Mouse (Mus musculus): Measurements from ENCODE around the gene Kdm5b. TPM values are rescaled to one million over a fixed set of nuclear protein-coding genes. Genes with fewer than 3 reads are reported as not detected.
"Not testable (repeated sequence)": the region's sequence is repeated elsewhere in the genome, so short reads cannot be mapped to it uniquely, and the experiment has no call there.

The Kdm5b gene
- 42.3 and 75.9 TPM in 2 replicates for polyA plus RNA-seq (2014; fragmentation: Nextera tagmentation; extraction: Ambion mirVana)

- H3K9ac ChIP-seq (ENCODE audit: low read depth, low read length) = peak within 1 kb of the TSS; percentile 99
- H3K27me3 ChIP-seq (ENCODE audit: control insufficient read depth, insufficient read depth, low read length) = no peaks in the 10 kb centered on the region
- peaks cover 10% of the 10 kb centered on the region for H3K4me1 ChIP-seq (ENCODE audit: control insufficient read depth, insufficient read depth, low read length)
- WGBS = 1% methylated on average over 29 of the region's 34 CpGs
- no peaks in the 10 kb centered on the region for H3K36me3 ChIP-seq (ENCODE audit: control insufficient read depth, insufficient read depth, low read length)
- H3K27ac ChIP-seq (ENCODE audit: low read depth, low read length) = peak within 1 kb of the TSS; percentile 93
- peak; percentile 37 for ATAC-seq (ENCODE audit: low FRiP score, low TSS enrichment)
- H3K9me3 ChIP-seq (ENCODE audit: control insufficient read depth, low read length) = no peaks in the 10 kb centered on the region
- H3K4me3 ChIP-seq (ENCODE audit: low read length) = peak within 1 kb of the TSS; percentile 100
- H3K4me2 ChIP-seq (replicated peaks; ENCODE audit: low read depth, low read length) = peak within 1 kb of the TSS; percentile 72
Observed at GRCm38 (mm10) chr1:134559976-134560375, at the start of gene Kdm5b. TSS of gene Kdm5b (plus strand) at chr1:134560171.

- Histone ChIP-seq H3K27me3 (ENCODE audit: control insufficient read depth, insufficient read depth, low read length) (peaks cover 6% of the 10 kb centered on the region; the same call in 1 of the 2 replicates), H3K27ac (ENCODE audit: low read depth, low read length) (no peak overlapping the region), H3K4me1 (ENCODE audit: control insufficient read depth, insufficient read depth, low read length) (peaks cover 22% of the 10 kb centered on the region; the same call in 1 of the 2 replicates), H3K36me3 (ENCODE audit: control insufficient read depth, insufficient read depth, low read length) (peaks cover 16% of the 10 kb centered on the region), H3K4me2 (replicated peaks; ENCODE audit: low read depth, low read length) (no peak overlapping the region), H3K4me3 (ENCODE audit: low read length) (no peak overlapping the region), H3K9ac (ENCODE audit: low read depth, low read length) (no peak overlapping the region), H3K9me3 (ENCODE audit: control insufficient read depth, low read length) (no peaks in the 10 kb centered on the region)
- WGBS = 68% methylated on average over 4 of the region's 4 CpGs
- no peak for ATAC-seq (ENCODE audit: low FRiP score, low TSS enrichment)
Observed at GRCm38 (mm10) chr1:134512183-134512582, 47.8 kb upstream of the Kdm5b start.

GRCm38 (mm10) chr1:134512584-134512983 is 47.4 kb upstream of the Kdm5b start:
- no peak for ATAC-seq (ENCODE audit: low FRiP score, low TSS enrichment)
- peak overlapping the region; percentile 89; the same call in 1 of the 2 replicates for H3K4me2 ChIP-seq (replicated peaks; ENCODE audit: low read depth, low read length)

GRCm38 (mm10) chr1:134513312-134513860 is 46.6 kb upstream of the Kdm5b start:
- H3K4me3 ChIP-seq (ENCODE audit: low read length) = peak overlapping the region; percentile 47
- H3K9me3 ChIP-seq (ENCODE audit: control insufficient read depth, low read length) = no peaks in the 10 kb centered on the region
- peaks cover 6% of the 10 kb centered on the region; the same call in 1 of the 2 replicates for H3K27me3 ChIP-seq (ENCODE audit: control insufficient read depth, insufficient read depth, low read length)
- H3K4me2 ChIP-seq (replicated peaks; ENCODE audit: low read depth, low read length) = peak overlapping the region; percentile 89
- peaks cover 22% of the 10 kb centered on the region; the same call in 1 of the 2 replicates for H3K4me1 ChIP-seq (ENCODE audit: control insufficient read depth, insufficient read depth, low read length)
- peak overlapping the region; percentile 63 for H3K9ac ChIP-seq (ENCODE audit: low read depth, low read length)
- 0 out of 2 replicates have a peak, but pooled peaks have one; percentile 29 for ATAC-seq (ENCODE audit: low FRiP score, low TSS enrichment)
- H3K36me3 ChIP-seq (ENCODE audit: control insufficient read depth, insufficient read depth, low read length) = peaks cover 4% of the 10 kb centered on the region; the same call in 1 of the 2 replicates
- 2% methylated on average over 38 of the region's 38 CpGs for WGBS
- H3K27ac ChIP-seq (ENCODE audit: low read depth, low read length) = no peak overlapping the region

More at GRCm38 (mm10) chr1:134512584-134512983, 47.4 kb upstream of the Kdm5b start:
- WGBS = 63% methylated on average over 6 of the region's 6 CpGs
- peaks cover 6% of the 10 kb centered on the region; the same call in 1 of the 2 replicates for H3K27me3 ChIP-seq (ENCODE audit: control insufficient read depth, insufficient read depth, low read length)
- no peaks in the 10 kb centered on the region for H3K9me3 ChIP-seq (ENCODE audit: control insufficient read depth, low read length)
- no peak overlapping the region for H3K9ac ChIP-seq (ENCODE audit: low read depth, low read length)
- peaks cover 12% of the 10 kb centered on the region for H3K36me3 ChIP-seq (ENCODE audit: control insufficient read depth, insufficient read depth, low read length)
- H3K4me3 ChIP-seq (ENCODE audit: low read length) = no peak overlapping the region
- no peak overlapping the region for H3K27ac ChIP-seq (ENCODE audit: low read depth, low read length)
- peaks cover 22% of the 10 kb centered on the region; the same call in 1 of the 2 replicates for H3K4me1 ChIP-seq (ENCODE audit: control insufficient read depth, insufficient read depth, low read length)

GRCm38 (mm10) chr1:134513876-134514590 is 45.9 kb upstream of the Kdm5b start:
- peak overlapping the region; percentile 47 for H3K4me3 ChIP-seq (ENCODE audit: low read length)
- peak overlapping the region; percentile 89 for H3K4me2 ChIP-seq (replicated peaks; ENCODE audit: low read depth, low read length)
- H3K27me3 ChIP-seq (ENCODE audit: control insufficient read depth, insufficient read depth, low read length) = peaks cover 6% of the 10 kb centered on the region; the same call in 1 of the 2 replicates
- no peak for ATAC-seq (ENCODE audit: low FRiP score, low TSS enrichment)
- H3K27ac ChIP-seq (ENCODE audit: low read depth, low read length) = no peak overlapping the region
- 36% methylated on average over 16 of the region's 16 CpGs for WGBS
- H3K9ac ChIP-seq (ENCODE audit: low read depth, low read length) = peak overlapping the region; percentile 63; the same call in 1 of the 2 replicates
- peaks cover 22% of the 10 kb centered on the region; the same call in 1 of the 2 replicates for H3K4me1 ChIP-seq (ENCODE audit: control insufficient read depth, insufficient read depth, low read length)
- H3K36me3 ChIP-seq (ENCODE audit: control insufficient read depth, insufficient read depth, low read length) = peaks cover 3% of the 10 kb centered on the region; the same call in 1 of the 2 replicates
- H3K9me3 ChIP-seq (ENCODE audit: control insufficient read depth, low read length) = no peaks in the 10 kb centered on the region

- ATAC-seq (ENCODE audit: low FRiP score, low TSS enrichment) = no peak
Observed at GRCm38 (mm10) chr1:134515891-134516290, 44.1 kb upstream of the Kdm5b start.

GRCm38 (mm10) chr1:134516491-134517198 is 43.3 kb upstream of the Kdm5b start:
- H3K9me3 ChIP-seq (ENCODE audit: control insufficient read depth, low read length) = no peaks in the 10 kb centered on the region
- 14% methylated on average over 4 of the region's 4 CpGs for WGBS
- H3K27me3 ChIP-seq (ENCODE audit: control insufficient read depth, insufficient read depth, low read length) = peaks cover 6% of the 10 kb centered on the region; the same call in 1 of the 2 replicates
- H3K4me2 ChIP-seq (replicated peaks; ENCODE audit: low read depth, low read length) = no peak overlapping the region
- ATAC-seq (ENCODE audit: low FRiP score, low TSS enrichment) = peak; percentile 83
- no peaks in the 10 kb centered on the region for H3K36me3 ChIP-seq (ENCODE audit: control insufficient read depth, insufficient read depth, low read length)
- H3K4me3 ChIP-seq (ENCODE audit: low read length) = no peak overlapping the region
- no peak overlapping the region for H3K9ac ChIP-seq (ENCODE audit: low read depth, low read length)
- H3K4me1 ChIP-seq (ENCODE audit: control insufficient read depth, insufficient read depth, low read length) = peaks cover 17% of the 10 kb centered on the region; the same call in 1 of the 2 replicates
- H3K27ac ChIP-seq (ENCODE audit: low read depth, low read length) = peak overlapping the region; percentile 74

More at GRCm38 (mm10) chr1:134515891-134516290, 44.1 kb upstream of the Kdm5b start:
- H3K4me1 ChIP-seq (ENCODE audit: control insufficient read depth, insufficient read depth, low read length) = peaks cover 17% of the 10 kb centered on the region; the same call in 1 of the 2 replicates
- no peak overlapping the region for H3K4me3 ChIP-seq (ENCODE audit: low read length)
- 59% methylated on average over 2 of the region's 2 CpGs for WGBS
- no peaks in the 10 kb centered on the region for H3K36me3 ChIP-seq (ENCODE audit: control insufficient read depth, insufficient read depth, low read length)
- no peak overlapping the region for H3K9ac ChIP-seq (ENCODE audit: low read depth, low read length)
- no peak overlapping the region for H3K4me2 ChIP-seq (replicated peaks; ENCODE audit: low read depth, low read length)
- H3K27me3 ChIP-seq (ENCODE audit: control insufficient read depth, insufficient read depth, low read length) = peaks cover 6% of the 10 kb centered on the region; the same call in 1 of the 2 replicates
- H3K27ac ChIP-seq (ENCODE audit: low read depth, low read length) = peak overlapping the region; percentile 74
- H3K9me3 ChIP-seq (ENCODE audit: control insufficient read depth, low read length) = no peaks in the 10 kb centered on the region

- not testable (repeated sequence) for H3K27me3 ChIP-seq (ENCODE audit: control insufficient read depth, insufficient read depth, low read length); H3K27ac ChIP-seq (ENCODE audit: low read depth, low read length); H3K9ac ChIP-seq (ENCODE audit: low read depth, low read length); H3K4me3 ChIP-seq (ENCODE audit: low read length); H3K36me3 ChIP-seq (ENCODE audit: control insufficient read depth, insufficient read depth, low read length); H3K4me2 ChIP-seq (replicated peaks; ENCODE audit: low read depth, low read length); ATAC-seq (ENCODE audit: low FRiP score, low TSS enrichment); H3K9me3 ChIP-seq (ENCODE audit: control insufficient read depth, low read length)
- 95% methylated on average over 12 of the region's 14 CpGs for WGBS
- peaks cover 17% of the 10 kb centered on the region; the same call in 1 of the 2 replicates for H3K4me1 ChIP-seq (ENCODE audit: control insufficient read depth, insufficient read depth, low read length)
Observed at GRCm38 (mm10) chr1:134517841-134518240, 42.1 kb upstream of the Kdm5b start.
